Mouse (Mus musculus): ENCODE results near the gene Myh15. TPM values are rescaled to one million over a fixed set of nuclear protein-coding genes. Genes with fewer than 3 reads are reported as not detected.

Myh15 gene
- polyA plus RNA-seq (2014; fragmentation: Nextera tagmentation; extraction: Ambion mirVana) = 0.23 and 0.57 TPM in 2 replicates

DNA sequence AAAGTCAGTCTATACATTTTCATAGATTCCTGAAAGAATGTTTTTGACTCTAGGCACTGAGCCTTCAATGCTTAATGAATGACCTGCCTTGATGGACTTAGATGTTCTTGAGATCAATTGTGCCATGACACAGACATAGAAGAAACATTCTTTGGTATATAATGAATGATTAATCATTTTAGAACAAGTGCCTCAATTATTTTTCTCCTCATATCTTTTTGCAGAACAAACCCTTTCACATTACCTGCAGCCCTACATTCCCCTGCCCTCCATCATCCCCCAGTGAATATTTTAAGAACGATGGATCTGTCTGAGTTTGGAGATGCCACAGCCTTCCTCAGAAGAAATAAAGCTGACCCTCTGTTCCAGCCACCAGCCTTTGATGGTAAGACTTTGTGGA, at the start of gene Myh15:
TSS of gene Myh15 (plus strand) at position 301 of the 400 bp plus-strand sequence.
- Histone ChIP-seq H3K4me3 (ENCODE audit: low read depth, low read length) (no peak within 1 kb of the TSS), H3K4me2 (ENCODE audit: low read depth, severe bottlenecking) (no peak within 1 kb of the TSS), H3K36me3 (ENCODE audit: control insufficient read depth, insufficient read depth, low read length) (no peaks in the 10 kb centered on the region), H3K9me3 (ENCODE audit: control insufficient read depth, low read length) (no peaks in the 10 kb centered on the region), H3K27me3 (ENCODE audit: control insufficient read depth, insufficient read depth, low read length) (no peaks in the 10 kb centered on the region), H3K4me1 (ENCODE audit: control insufficient read depth, insufficient read depth, low read length) (no peaks in the 10 kb centered on the region), H3K9ac (ENCODE audit: low read length) (no peak within 1 kb of the TSS), H3K27ac (replicated peaks; ENCODE audit: low read depth, low read length) (no peak within 1 kb of the TSS)
- 80% methylated on average over 1 of the region's 1 CpGs for WGBS
- DNase-seq (ENCODE audit: low spot score) (no peak), ATAC-seq (ENCODE audit: insufficient number of reproducible peaks, low FRiP score, low TSS enrichment, low read depth) (no peak)

DNA sequence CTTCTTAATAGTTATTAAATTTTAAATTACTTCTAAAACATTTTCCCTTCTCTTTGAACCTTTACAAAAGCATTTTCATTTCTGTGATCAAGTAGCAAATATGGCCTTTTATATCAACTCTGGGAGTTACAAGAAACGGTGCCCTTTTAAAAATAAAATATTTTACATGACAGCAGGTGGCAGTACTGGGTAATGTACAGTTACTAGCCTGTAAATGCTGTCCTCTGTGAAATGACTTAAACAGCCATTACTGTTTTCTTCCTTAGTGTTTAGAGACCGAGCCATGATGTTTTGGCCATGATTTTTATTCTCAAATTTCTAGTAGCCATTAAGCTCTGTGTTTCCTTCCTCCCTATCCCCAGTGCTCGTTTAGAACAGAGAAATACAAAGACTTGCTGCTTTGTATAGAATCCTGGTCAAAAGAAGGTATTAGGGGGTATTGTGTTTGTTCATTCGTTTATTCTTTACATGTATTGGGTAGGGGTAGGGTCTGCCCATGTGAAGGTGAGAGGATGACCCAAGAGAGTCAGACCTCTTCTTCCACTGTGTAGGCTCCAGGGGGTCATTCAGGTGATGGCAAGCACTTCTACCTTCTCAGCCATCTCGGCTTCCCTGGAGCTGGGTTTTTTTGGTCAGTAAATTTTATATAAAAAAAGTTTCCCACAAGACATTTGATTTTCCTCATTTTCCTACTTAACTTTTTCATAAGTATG, 40.5 kb upstream of the Myh15 start:
- H3K9ac ChIP-seq (ENCODE audit: low read length) = no peak overlapping the region
- no peaks in the 10 kb centered on the region for H3K9me3 ChIP-seq (ENCODE audit: control insufficient read depth, low read length)
- H3K4me3 ChIP-seq (ENCODE audit: low read depth, low read length) = no peak overlapping the region
- H3K27ac ChIP-seq (replicated peaks; ENCODE audit: low read depth, low read length) = no peak overlapping the region
- no peak for DNase-seq (ENCODE audit: low spot score)
- H3K27me3 ChIP-seq (ENCODE audit: control insufficient read depth, insufficient read depth, low read length) = no peaks in the 10 kb centered on the region
- H3K36me3 ChIP-seq (ENCODE audit: control insufficient read depth, insufficient read depth, low read length) = no peaks in the 10 kb centered on the region; the same call in 1 of the 2 replicates
- H3K4me2 ChIP-seq (ENCODE audit: low read depth, severe bottlenecking) = no peak overlapping the region
- no peak for ATAC-seq (ENCODE audit: insufficient number of reproducible peaks, low FRiP score, low TSS enrichment, low read depth)
- 88% methylated on average over 5 of the region's 5 CpGs for WGBS
- no peaks in the 10 kb centered on the region for H3K4me1 ChIP-seq (ENCODE audit: control insufficient read depth, insufficient read depth, low read length)

DNA sequence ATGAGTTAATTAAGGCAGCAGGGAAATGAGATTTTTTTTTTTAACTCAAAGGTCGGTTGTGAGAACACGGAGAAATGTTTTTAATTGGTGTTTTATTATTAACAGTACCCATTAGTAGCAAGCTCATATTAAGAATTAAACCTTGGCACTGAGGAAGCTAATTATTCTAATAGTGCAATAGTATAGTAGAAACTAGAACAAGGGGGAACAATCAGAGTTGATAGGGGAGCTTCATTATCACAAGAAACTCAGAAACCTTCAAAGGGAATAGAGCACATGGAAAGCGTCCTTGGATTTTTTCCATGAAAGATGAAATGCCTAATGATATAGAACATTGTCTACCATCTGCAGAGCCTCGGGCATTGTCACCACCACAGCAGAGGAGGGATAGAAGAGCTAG, 21.4 kb upstream of the Myh15 start:
- no peak overlapping the region for H3K27ac ChIP-seq (replicated peaks; ENCODE audit: low read depth, low read length)

GRCm38 (mm10) chr16:49037771-49038170, 19.5 kb upstream of the Myh15 start:
- H3K4me1 ChIP-seq (ENCODE audit: control insufficient read depth, insufficient read depth, low read length) = no peaks in the 10 kb centered on the region
- no peak overlapping the region for H3K9ac ChIP-seq (ENCODE audit: low read length)
- H3K27ac ChIP-seq (replicated peaks; ENCODE audit: low read depth, low read length) = no peak overlapping the region
- 84% methylated on average over 4 of the region's 4 CpGs for WGBS
- no peaks in the 10 kb centered on the region for H3K36me3 ChIP-seq (ENCODE audit: control insufficient read depth, insufficient read depth, low read length)
- H3K9me3 ChIP-seq (ENCODE audit: control insufficient read depth, low read length) = no peaks in the 10 kb centered on the region
- H3K27me3 ChIP-seq (ENCODE audit: control insufficient read depth, insufficient read depth, low read length) = no peaks in the 10 kb centered on the region
- ATAC-seq (ENCODE audit: insufficient number of reproducible peaks, low FRiP score, low TSS enrichment, low read depth) (no peak), DNase-seq (ENCODE audit: low spot score) (no peak)
- H3K4me3 ChIP-seq (ENCODE audit: low read depth, low read length) = no peak overlapping the region
- H3K4me2 ChIP-seq (ENCODE audit: low read depth, severe bottlenecking) = no peak overlapping the region

More for the DNA sequence above, 21.4 kb upstream of the Myh15 start:
- H3K27me3 ChIP-seq (ENCODE audit: control insufficient read depth, insufficient read depth, low read length) = no peaks in the 10 kb centered on the region
- H3K36me3 ChIP-seq (ENCODE audit: control insufficient read depth, insufficient read depth, low read length) = no peaks in the 10 kb centered on the region
- H3K9ac ChIP-seq (ENCODE audit: low read length) = no peak overlapping the region
- no peaks in the 10 kb centered on the region for H3K4me1 ChIP-seq (ENCODE audit: control insufficient read depth, insufficient read depth, low read length)
- no peak overlapping the region for H3K4me3 ChIP-seq (ENCODE audit: low read depth, low read length)
- 72% methylated on average over 4 of the region's 4 CpGs for WGBS
- no peaks in the 10 kb centered on the region for H3K9me3 ChIP-seq (ENCODE audit: control insufficient read depth, low read length)
- no peak for ATAC-seq (ENCODE audit: insufficient number of reproducible peaks, low FRiP score, low TSS enrichment, low read depth)
- DNase-seq (ENCODE audit: low spot score) = no peak
- no peak overlapping the region for H3K4me2 ChIP-seq (ENCODE audit: low read depth, severe bottlenecking)

- no peaks in the 10 kb centered on the region for H3K9me3 ChIP-seq (ENCODE audit: control insufficient read depth, low read length)
- WGBS = 85% methylated on average over 3 of the region's 3 CpGs
- H3K36me3 ChIP-seq (ENCODE audit: control insufficient read depth, insufficient read depth, low read length) = no peaks in the 10 kb centered on the region
- no peaks in the 10 kb centered on the region for H3K27me3 ChIP-seq (ENCODE audit: control insufficient read depth, insufficient read depth, low read length)
- H3K4me2 ChIP-seq (ENCODE audit: low read depth, severe bottlenecking) = no peak overlapping the region
- DNase-seq (ENCODE audit: low spot score) = no peak
- no peak overlapping the region for H3K27ac ChIP-seq (replicated peaks; ENCODE audit: low read depth, low read length)
- no peak overlapping the region for H3K4me3 ChIP-seq (ENCODE audit: low read depth, low read length)
- no peak overlapping the region for H3K9ac ChIP-seq (ENCODE audit: low read length)
- no peaks in the 10 kb centered on the region for H3K4me1 ChIP-seq (ENCODE audit: control insufficient read depth, insufficient read depth, low read length)
- no peak for ATAC-seq (ENCODE audit: insufficient number of reproducible peaks, low FRiP score, low TSS enrichment, low read depth)
Measured at GRCm38 (mm10) chr16:49040554-49041221, 16.6 kb upstream of the Myh15 start.

DNA sequence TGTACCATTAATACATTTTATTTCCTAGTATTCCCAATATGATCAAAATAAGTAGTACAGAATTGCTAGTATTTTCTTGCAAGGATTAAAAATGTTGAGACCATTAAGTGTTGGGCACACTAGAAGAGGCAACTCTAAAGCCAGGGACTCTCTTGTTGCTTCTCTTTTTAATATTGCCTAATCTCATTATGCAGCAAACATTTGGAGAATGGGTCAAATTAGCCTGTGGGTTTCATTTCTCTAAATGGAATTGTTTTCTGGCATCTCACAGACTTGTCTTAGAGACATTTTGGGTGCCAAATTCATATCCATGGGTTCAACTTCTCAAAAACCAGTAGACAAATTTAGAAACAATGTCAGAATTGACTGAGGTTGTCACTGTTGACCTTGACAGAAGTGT, 8.1 kb upstream of the Myh15 start:
- Histone ChIP-seq H3K27me3 (ENCODE audit: control insufficient read depth, insufficient read depth, low read length) (no peaks in the 10 kb centered on the region), H3K9ac (ENCODE audit: low read length) (no peak overlapping the region), H3K36me3 (ENCODE audit: control insufficient read depth, insufficient read depth, low read length) (no peaks in the 10 kb centered on the region), H3K4me1 (ENCODE audit: control insufficient read depth, insufficient read depth, low read length) (no peaks in the 10 kb centered on the region), H3K27ac (replicated peaks; ENCODE audit: low read depth, low read length) (no peak overlapping the region), H3K9me3 (ENCODE audit: control insufficient read depth, low read length) (no peaks in the 10 kb centered on the region), H3K4me3 (ENCODE audit: low read depth, low read length) (no peak overlapping the region), H3K4me2 (ENCODE audit: low read depth, severe bottlenecking) (no peak overlapping the region)
- ATAC-seq (ENCODE audit: insufficient number of reproducible peaks, low FRiP score, low TSS enrichment, low read depth) = no peak
- DNase-seq (ENCODE audit: low spot score) = no peak

- ATAC-seq (ENCODE audit: insufficient number of reproducible peaks, low FRiP score, low TSS enrichment, low read depth) = no peak
Measured at GRCm38 (mm10) chr16:49069256-49069963, 12.1 kb downstream of the Myh15 start.

DNA sequence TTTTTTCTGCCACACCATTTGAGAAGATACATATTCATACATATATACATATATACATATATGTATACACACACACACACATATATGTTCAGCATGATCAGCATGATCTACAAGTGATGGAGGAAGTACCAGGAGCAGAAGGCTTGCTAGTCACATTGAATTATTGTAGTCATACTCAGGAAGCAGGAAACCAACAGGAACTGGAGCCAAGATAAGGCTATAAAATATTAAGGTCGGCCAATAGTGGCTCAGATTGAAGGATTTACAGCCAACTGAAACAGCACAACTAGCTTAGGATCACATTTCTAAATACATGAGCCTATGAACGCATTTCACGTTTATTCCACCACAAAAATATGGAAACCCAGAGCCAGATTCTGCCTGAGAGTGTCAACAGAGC, 14.0 kb downstream of the Myh15 start:
- H3K36me3 ChIP-seq (ENCODE audit: control insufficient read depth, insufficient read depth, low read length) = no peaks in the 10 kb centered on the region
- H3K4me1 ChIP-seq (ENCODE audit: control insufficient read depth, insufficient read depth, low read length) = no peaks in the 10 kb centered on the region
- no peak overlapping the region for H3K4me3 ChIP-seq (ENCODE audit: low read depth, low read length)
- H3K27ac ChIP-seq (replicated peaks; ENCODE audit: low read depth, low read length) = no peak overlapping the region
- no peak for DNase-seq (ENCODE audit: low spot score)
- WGBS = 86% methylated on average over 3 of the region's 3 CpGs
- H3K27me3 ChIP-seq (ENCODE audit: control insufficient read depth, insufficient read depth, low read length) = no peaks in the 10 kb centered on the region
- no peak overlapping the region for H3K4me2 ChIP-seq (ENCODE audit: low read depth, severe bottlenecking)
- no peak for ATAC-seq (ENCODE audit: insufficient number of reproducible peaks, low FRiP score, low TSS enrichment, low read depth)
- no peaks in the 10 kb centered on the region for H3K9me3 ChIP-seq (ENCODE audit: control insufficient read depth, low read length)
- no peak overlapping the region for H3K9ac ChIP-seq (ENCODE audit: low read length)

More at GRCm38 (mm10) chr16:49069256-49069963, 12.1 kb downstream of the Myh15 start:
- no peaks in the 10 kb centered on the region for H3K36me3 ChIP-seq (ENCODE audit: control insufficient read depth, insufficient read depth, low read length)
- no peak for DNase-seq (ENCODE audit: low spot score)
- 89% methylated on average over 5 of the region's 5 CpGs for WGBS
- no peaks in the 10 kb centered on the region for H3K4me1 ChIP-seq (ENCODE audit: control insufficient read depth, insufficient read depth, low read length)
- H3K9ac ChIP-seq (ENCODE audit: low read length) = no peak overlapping the region
- no peak overlapping the region for H3K27ac ChIP-seq (replicated peaks; ENCODE audit: low read depth, low read length)
- no peaks in the 10 kb centered on the region for H3K9me3 ChIP-seq (ENCODE audit: control insufficient read depth, low read length)
- H3K4me3 ChIP-seq (ENCODE audit: low read depth, low read length) = no peak overlapping the region
- H3K27me3 ChIP-seq (ENCODE audit: control insufficient read depth, insufficient read depth, low read length) = no peaks in the 10 kb centered on the region
- no peak overlapping the region for H3K4me2 ChIP-seq (ENCODE audit: low read depth, severe bottlenecking)
